Mouse (Mus musculus): ENCODE data around the gene Actr5.

DNA sequence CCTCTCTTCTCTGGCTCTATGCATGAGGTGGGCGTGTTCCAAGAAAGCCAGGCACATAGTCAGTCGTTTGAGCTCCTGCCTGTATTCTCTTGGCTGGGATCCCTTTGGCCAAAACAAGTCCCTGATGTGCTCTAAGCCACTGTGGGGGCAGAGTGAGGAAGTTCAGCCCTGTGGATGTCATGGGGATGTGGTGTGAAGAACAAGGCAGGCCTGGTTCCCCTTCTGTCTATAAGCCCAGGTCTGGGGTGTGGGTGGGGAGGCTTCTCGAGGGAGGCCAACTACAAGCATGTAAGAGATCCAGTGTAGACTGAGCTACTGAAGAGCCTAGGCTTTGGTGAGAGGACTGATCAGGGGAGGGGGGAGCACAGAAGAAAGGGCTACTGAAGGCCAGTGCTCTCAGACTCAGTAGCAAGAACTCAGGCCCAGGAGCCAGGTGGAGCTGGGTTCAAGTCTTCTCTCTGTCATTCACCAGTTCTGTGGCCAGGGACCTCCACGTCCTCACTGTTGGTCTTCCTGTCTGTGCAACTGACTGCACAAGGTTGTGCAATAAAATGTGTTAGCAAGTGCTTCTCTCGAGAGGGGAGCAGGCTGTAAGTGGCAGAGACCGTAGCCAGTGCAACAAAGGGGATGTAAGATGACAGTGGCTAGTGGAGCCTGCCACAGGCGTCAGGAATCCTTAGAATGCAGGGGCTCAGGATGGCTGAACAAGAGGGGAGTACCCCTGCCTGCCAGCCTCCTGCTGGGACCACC lies 26.6 kb downstream of the Actr5 start:
- TF ChIP-seq POLR2A (IDR thresholded peaks at IDR 0.05; ENCODE audit: insufficient read depth, low read depth, low read length), result no peak
- TF ChIP-seq CTCF (IDR thresholded peaks at IDR 0.05; ENCODE audit: insufficient read depth, low read depth, low read length), result no peak

All from olfactory bulb, adult 2 months (tissue).